Mouse (Mus musculus) gonadal fat pad, adult 2 months (tissue): ENCODE data around the gene Syt2. TPM values are rescaled to one million over a fixed set of nuclear protein-coding genes. Genes with fewer than 3 reads are reported as not detected.

Source experiments
- DNase-seq: peaks from one replicate; pipeline ENCODE4 v3.0.0-alpha.2; 2012; ENCODE audit warnings: low read depth
- polyA plus RNA-seq: library from polyadenylated mRNA; depleted of rRNA; stranded (reverse); fragments of >200 nt; gene quantifications from 2 replicates; pipeline ENCODE4 v1.2.3, GENCODE M21; 2012

Syt2 gene
- polyA plus RNA-seq, 1 experiment: 1.5 TPM

GRCm38 (mm10) chr1:134650816-134651215, 4.3 kb downstream of the Syt2 start:
- no peak for DNase-seq

- no peak for DNase-seq
These were observed 4.9 kb downstream of the Syt2 start for GRCm38 (mm10) chr1:134651268-134651850.

DNA sequence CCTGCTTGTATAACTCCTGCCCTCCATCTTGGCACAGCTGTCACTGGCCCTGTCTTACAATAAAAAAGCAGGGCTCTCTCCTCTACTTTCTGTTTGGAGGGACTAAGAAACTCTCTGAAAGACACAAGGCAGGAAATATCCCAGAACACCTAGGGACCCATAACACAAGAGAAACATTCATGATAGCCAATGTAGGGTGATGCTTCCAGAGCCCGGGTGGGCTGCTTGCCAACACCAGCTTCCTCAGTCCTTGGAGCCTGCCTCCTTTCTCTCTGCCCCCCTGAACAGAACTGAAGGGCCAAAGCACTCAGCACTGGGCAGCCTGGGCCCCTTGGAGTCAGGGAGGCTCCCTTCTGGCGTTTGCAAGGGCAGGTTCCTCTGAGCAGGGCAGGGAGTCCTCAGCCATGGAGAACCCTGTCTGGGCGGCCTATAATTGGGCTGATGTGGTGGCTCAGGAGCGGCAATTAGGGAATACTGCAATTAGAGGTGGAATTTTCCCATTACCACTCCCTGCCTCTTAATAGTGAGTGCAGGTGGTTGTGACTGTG, 5.4 kb downstream of the Syt2 start:
- no peak for DNase-seq

GRCm38 (mm10) chr1:134653603-134654257, 7.3 kb downstream of the Syt2 start:
- DNase-seq: no peak

- no peak for DNase-seq
These were observed 12.4 kb downstream of the Syt2 start for GRCm38 (mm10) chr1:134658841-134659240.

GRCm38 (mm10) chr1:134660163-134660562, 13.7 kb downstream of the Syt2 start:
- DNase-seq: no peak

DNA sequence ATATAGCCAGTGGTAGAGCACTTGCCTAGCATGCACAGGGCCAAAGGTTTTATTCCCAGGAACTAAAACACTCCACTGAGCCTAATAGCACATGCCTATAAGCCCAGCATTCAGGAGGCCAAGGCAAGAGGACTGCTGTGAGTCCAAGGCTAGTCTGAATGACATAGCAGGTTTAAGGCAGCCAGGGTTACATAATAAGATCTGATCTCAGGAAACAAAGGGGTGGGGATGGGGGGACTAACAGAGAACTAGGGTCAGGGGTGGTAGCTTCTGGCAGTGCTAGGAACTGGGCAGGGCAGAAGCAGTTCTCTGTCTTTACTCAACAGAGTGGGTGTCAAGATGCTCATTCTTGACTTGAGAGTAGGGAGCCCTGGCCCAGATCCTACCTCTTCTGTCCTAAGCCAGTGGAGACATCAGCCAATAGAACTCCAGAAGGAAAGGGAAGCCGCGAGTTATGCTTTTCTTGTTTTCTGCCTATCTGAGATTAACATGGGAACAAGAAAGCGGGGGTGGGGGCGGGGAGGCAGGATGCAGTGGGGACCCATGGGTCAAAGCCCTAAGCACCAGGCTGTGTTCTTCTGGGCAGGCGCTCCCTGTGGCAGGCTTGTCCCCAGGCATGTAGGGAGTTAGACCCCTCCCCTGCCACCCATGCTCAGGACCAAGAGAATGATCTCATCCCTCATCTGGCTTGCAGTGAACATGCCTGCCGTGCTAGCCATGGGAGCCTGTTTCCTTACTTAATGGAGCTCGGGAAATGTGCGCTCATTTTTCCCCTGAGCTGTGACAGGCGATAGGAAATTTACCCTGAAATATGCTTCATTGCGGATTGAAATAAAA, 25.0 kb downstream of the Syt2 start:
- no peak for DNase-seq

DNA sequence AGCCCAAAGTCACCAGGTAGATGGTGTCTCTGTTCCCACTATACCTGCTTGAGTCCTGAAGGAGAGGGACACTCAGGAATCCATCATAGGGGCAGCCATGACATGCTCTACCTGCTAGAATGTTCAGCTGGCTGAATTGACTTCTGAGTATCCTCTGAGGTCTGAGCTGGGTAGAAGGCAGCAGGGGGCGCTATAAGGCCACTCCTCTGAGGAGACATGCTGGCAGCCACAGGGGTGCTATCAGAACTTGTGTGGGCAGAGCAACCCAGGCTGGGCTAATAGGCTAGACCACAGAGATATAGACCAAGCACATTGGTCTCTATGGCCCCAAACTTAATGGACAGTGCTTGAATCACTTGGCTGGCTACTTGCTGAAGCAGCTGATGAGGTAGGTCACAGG, 27.8 kb downstream of the Syt2 start:
- no peak for DNase-seq

DNA sequence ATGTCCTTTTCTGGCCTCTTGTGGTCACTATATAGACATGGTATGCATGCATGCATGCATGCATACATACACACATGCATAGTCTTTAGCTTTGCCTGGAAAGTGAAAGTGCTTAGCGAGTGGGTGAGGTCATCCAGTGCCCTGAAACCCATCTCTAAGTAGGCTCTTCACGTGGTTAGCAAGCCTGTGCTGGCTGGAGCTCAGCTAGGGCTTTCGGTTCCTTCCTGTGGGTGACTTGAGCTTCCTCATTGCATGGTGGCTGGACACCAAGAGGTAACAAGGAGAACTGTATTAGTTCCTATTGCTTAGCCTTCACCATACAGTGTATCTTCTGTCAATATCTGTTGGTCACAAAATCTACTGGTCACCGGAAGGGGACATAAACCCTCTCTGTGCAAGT, 33.0 kb downstream of the Syt2 start:
- DNase-seq: no peak

DNA sequence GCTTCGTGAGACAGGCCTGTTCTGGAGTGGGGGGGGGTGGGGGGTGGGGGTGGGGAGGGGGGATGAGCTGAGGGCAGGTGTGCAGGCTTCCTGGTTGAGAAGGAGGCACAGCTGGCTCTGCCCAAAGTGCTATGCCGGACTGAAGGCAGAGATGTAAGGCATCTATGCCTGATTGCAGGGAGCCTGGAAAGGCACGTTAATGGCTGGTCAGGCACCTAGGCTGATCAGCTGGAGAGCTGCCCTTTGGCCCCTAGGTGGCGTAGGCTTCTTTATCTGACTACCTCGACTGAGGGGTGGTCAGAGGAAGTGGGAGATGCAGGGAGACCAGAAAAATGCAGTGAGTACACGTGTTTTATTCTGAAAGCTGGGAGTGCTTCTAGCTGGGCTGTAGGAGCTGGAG, 34.1 kb downstream of the Syt2 start:
- DNase-seq: no peak

DNA sequence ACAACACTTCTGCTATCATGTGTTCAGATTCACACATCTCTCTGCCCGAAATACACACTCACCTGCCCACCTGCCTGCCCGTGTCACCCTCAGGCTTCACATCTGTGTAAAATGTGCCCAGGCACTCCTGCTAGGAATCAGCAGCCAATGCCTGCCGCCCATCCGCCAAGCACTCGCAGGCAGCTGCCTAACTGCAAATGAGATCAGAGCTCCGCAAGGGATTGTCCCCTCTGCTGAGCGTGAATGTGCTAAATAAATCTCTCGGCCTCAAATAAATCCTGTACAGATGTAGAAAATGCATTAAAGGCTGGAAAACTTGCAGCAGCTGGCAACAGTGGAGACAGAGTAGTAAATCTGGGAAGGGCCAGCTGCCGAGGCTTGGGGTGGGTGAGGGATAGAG, 36.0 kb downstream of the Syt2 start:
- DNase-seq: no peak

DNA sequence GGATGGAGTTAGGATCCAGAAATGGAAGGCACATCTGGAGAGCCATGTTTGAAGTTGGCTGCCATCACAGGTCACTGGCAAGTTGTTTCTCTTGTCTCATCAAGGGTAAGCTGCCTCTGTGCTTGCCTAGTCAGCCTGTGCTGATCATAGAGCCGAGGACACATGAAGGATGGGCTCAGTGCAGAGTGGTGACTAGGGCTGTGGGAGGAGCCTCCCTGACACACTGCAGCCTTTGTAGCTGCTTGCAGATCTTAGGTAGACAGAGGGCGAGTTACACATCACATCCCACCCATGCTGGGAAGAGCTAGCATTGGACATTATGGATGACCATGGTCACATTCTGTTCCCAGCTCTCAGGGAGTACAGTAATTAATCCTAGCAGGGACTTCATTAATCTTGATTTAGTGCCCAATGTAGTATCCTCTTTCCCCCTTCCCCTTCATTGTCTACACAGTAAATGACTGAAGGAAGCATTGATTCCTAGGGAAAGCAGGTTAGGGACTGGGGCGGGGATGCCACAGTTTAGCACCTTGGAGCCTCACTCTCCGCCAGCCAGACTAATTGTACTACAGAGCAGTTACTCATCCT, 40.5 kb downstream of the Syt2 start:
- no peak for DNase-seq

GRCm38 (mm10) chr1:134696302-134696701, 49.8 kb downstream of the Syt2 start:
- no peak for DNase-seq

DNA sequence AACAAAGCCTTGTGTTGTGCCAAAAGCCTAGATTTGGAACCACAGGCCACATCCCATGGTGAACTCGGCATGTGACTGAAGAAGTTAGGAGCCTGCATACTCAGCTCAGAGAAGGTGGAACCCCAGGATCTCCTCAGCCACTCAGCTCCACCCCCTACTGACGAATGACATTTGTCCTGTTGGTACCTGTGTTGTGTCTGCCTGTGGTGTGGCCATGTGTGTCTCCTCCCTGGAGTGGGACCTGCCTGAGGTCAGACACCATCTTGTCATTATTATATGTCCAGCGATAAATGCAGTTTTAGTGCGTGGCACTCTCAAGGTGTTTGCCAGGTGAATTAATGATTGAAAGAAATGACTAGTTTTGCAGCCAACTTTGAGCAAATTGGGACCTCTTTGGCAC, 50.6 kb downstream of the Syt2 start:
- no peak for DNase-seq

DNA sequence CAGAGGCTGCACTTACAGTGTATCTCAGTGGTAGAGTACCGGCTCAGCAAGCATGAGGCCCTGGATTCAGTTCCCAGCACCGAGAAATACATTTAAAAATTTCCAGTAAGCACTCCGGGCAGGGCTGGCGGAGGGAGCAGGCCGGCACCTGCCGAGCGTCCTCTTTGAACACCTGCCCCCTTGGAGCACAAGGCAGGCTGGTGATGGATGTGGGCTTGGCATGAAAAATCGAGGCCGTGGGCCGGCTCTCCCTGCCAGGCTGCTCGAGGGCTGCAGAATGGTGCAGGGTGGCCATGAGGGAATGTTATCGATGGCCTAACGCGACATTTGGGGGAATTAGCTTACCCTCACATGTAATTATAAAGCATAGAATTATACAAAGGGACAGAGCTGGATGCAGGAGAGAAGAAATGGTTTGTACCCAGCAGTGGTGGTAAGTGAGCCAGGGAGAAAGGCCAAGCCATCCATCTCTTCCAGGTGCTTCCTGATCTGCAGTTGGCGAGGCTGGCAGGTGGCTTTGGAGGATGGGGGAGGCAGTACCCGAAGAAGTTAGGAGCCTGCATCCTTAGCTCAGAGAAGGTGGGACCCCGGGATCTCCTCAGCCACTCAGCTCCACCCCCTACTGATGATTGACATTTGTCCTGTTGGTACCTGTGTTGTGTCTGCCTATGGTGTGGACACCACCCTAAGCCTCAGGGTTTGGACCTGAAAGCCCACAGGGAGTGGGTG, 51.2 kb downstream of the Syt2 start:
- no peak for DNase-seq

GRCm38 (mm10) chr1:134698486-134698885, 52.0 kb downstream of the Syt2 start:
- no peak for DNase-seq

GRCm38 (mm10) chr1:134699390-134699789, 52.9 kb downstream of the Syt2 start:
- DNase-seq: no peak

- no peak for DNase-seq
These were observed 53.7 kb downstream of the Syt2 start for GRCm38 (mm10) chr1:134700151-134700550.

DNA sequence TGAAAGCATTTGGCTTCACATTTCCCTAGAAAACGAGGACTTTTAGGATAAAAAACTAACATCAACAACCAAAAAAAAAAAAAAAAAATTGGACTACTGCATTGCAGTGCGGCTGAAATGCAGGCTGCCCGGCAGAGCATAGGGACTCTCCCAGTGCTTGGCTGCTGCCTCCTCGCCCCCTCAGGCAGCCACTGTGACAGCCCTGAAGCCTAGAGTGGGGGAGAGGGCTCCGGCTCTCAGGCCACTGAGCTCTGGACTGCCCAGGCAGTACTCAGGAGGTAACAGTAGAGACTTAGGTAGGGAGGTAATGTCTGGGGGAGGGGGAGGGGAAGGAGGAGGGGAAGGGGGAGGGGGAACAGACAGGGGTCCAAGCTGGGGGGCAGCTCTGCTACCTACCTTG, 54.2 kb downstream of the Syt2 start:
- no peak for DNase-seq

GRCm38 (mm10) chr1:134701191-134701590, 54.7 kb downstream of the Syt2 start:
- DNase-seq: no peak

- no peak for DNase-seq
These were observed 56.8 kb downstream of the Syt2 start for GRCm38 (mm10) chr1:134703232-134703631.
